Mouse (Mus musculus) E14TG2a.4 (cell line): ENCODE results near the gene Olfr420.

Experiments used
- CTCF ChIP-seq: conservative IDR thresholded peaks from 2 replicates; pipeline ENCODE4 v1.5.1; 2014; ENCODE audit warnings: low read length
- NANOG ChIP-seq: IDR thresholded peaks from 2 replicates; pipeline ENCODE4 v1.6.1; 2014; ENCODE audit warnings: borderline replicate concordance, low read length, mixed read lengths
- POU5F1 ChIP-seq: IDR thresholded peaks from 2 replicates; pipeline ENCODE4 v1.6.1; 2014; ENCODE audit warnings: low read length, borderline replicate concordance

- TF ChIP-seq CTCF (no peak), POU5F1 (no peak), NANOG (no peak)
Observed at GRCm38 (mm10) chr1:174158512-174158911, 3.1 kb downstream of the Olfr420 start.
